Mouse (Mus musculus) embryonic facial prominence, embryonic 11.5 days (tissue): ENCODE results near the gene Zfp609. TPM values are rescaled to one million over a fixed set of nuclear protein-coding genes. Genes with fewer than 3 reads are reported as not detected.

Source experiments
- ATAC-seq: fragments of 200-750 bp; cut with Nextera tagmentation; replicated peaks from 2 replicates; pipeline ENCODE4 v1.8.0; 2017; ENCODE audit warnings: low read depth; ENCODE audit not compliant: insufficient number of reproducible peaks, low FRiP score, low TSS enrichment
- DNase-seq: peaks from one replicate; pipeline ENCODE4 v3.0.0-alpha.2; 2015; ENCODE audit warnings: low spot score
- H3K27ac ChIP-seq: fragments of 300-500 bp; sonication (generic); replicated peaks from 2 replicates; pipeline ENCODE4 v1.5.1; 2014; ENCODE audit warnings: mild to moderate bottlenecking, low read depth, low read length, control low read depth
- H3K27me3 ChIP-seq: fragments of 300-500 bp; sonication (generic); 2 replicates; pipeline ENCODE4 v1.6.1; 2014; ENCODE audit warnings: mild to moderate bottlenecking, low read length, moderate library complexity, mixed read lengths; ENCODE audit not compliant: control insufficient read depth, insufficient read depth
- H3K36me3 ChIP-seq: fragments of 300-500 bp; sonication (generic); replicated peaks from 2 replicates; pipeline ENCODE4 v1.6.1; 2014; ENCODE audit warnings: low read depth, mild to moderate bottlenecking, low read length, moderate library complexity, mixed read lengths; ENCODE audit not compliant: control insufficient read depth, insufficient read depth
- H3K4me1 ChIP-seq: fragments of 300-500 bp; sonication (generic); 2 replicates; pipeline ENCODE4 v1.6.1; 2014; ENCODE audit warnings: low read length, mixed read lengths; ENCODE audit not compliant: control insufficient read depth, insufficient read depth
- H3K4me2 ChIP-seq: fragments of 300-500 bp; sonication (generic); 2 replicates; pipeline ENCODE4 v1.6.1; 2014; ENCODE audit warnings: low read depth, mild to moderate bottlenecking, control low read depth, low read length, moderate library complexity
- H3K4me3 ChIP-seq: fragments of 300-500 bp; sonication (generic); 2 replicates; pipeline ENCODE4 v1.5.1; 2014; ENCODE audit warnings: low read depth, low read length, control low read depth
- H3K9ac ChIP-seq: fragments of 300-500 bp; sonication (generic); replicated peaks from 2 replicates; pipeline ENCODE4 v1.6.1; 2014; ENCODE audit warnings: mild to moderate bottlenecking, control low read depth, low read length
- H3K9me3 ChIP-seq: fragments of 300-500 bp; sonication (generic); replicated peaks from 2 replicates; pipeline ENCODE4 v1.6.1; 2016; ENCODE audit warnings: mild to moderate bottlenecking, low read length, inconsistent platforms, mixed read lengths; ENCODE audit not compliant: control insufficient read depth
- WGBS: fragments of 180-500 bp; shearing (Covaris S2); extraction: QIAGEN DNeasy Blood & Tissue Kit; methylation state at CpG from one replicate; pipeline ENCODE4 v1.1.7; 2014; 5-methylcytosine and 5-hydroxymethylcytosine counted together
- polyA plus RNA-seq: library from polyadenylated mRNA; unstranded; fragments of >200 nt; fragmentation: Nextera tagmentation; extraction: Ambion mirVana; gene quantifications from 2 replicates; pipeline ENCODE4 v1.2.1, GENCODE M21; 2014

The Zfp609 gene
- polyA plus RNA-seq, result 5.4 and 7.3 TPM in 2 replicates

DNA sequence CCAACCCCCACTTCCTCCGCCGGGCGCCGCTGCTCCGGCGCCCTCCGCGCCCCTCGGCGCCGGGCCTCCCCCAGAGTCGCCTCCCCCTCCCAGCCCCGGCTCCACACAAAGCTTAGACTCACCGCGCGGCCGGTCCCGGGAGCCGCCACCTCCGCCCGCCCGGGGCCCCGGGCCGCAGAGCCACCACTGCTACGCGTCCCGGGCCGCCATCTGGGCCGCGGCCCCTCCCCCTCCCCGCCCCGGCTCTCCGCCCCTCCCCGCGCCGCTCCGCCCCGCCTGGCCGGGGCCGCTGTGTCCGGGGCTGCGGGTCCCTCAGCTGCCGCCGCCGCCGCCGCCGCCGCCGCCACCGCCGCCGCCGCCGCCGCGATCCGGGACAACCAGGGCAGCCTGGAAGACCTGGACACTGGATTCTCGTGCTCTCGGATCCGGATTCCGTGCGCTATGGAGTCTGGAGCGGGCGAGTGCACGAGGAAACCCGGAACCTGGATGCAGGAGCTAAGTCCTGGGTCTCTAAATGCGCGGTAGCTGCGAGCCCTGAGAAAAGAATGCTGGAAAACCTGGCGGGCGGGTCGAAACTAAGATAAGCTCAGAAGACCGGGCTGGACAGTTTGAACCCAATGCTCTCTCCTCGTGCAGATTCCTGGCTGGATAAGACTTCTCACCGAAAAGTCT lies at the start of gene Zfp609:
Gene Zfp609 (minus strand): TSS at position 221 of the 672 bp plus-strand sequence.
- under 1% methylated on average over 34 of the region's 76 CpGs for WGBS
- Histone ChIP-seq H3K4me1 (peaks cover 7% of the 10 kb centered on the region; the same call in 1 of the 2 replicates), H3K9ac (peak within 1 kb of the TSS; percentile 98), H3K27ac (peak within 1 kb of the TSS; percentile 99), H3K4me3 (peak within 1 kb of the TSS; percentile 89), H3K27me3 (no peaks in the 10 kb centered on the region), H3K9me3 (no peaks in the 10 kb centered on the region), H3K4me2 (peak within 1 kb of the TSS; percentile 76), H3K36me3 (no peaks in the 10 kb centered on the region)
- peak; percentile 82 for ATAC-seq
- peak; percentile 99 for DNase-seq

- no peaks in the 10 kb centered on the region; the same call in 1 of the 2 replicates for H3K36me3 ChIP-seq
Measured at GRCm38 (mm10) chr9:65859656-65860055, 32.3 kb upstream of the Zfp609 start.

GRCm38 (mm10) chr9:65850203-65850602 lies 22.8 kb upstream of the Zfp609 start:
- DNase-seq, result peak; percentile 52
- no peak for ATAC-seq
- no peaks in the 10 kb centered on the region for H3K27me3 ChIP-seq
- no peak overlapping the region for H3K4me3 ChIP-seq
- H3K36me3 ChIP-seq, result no peaks in the 10 kb centered on the region
- H3K9ac ChIP-seq, result no peak overlapping the region
- no peak overlapping the region for H3K27ac ChIP-seq
- no peaks in the 10 kb centered on the region for H3K4me1 ChIP-seq
- WGBS, result 29% methylated on average over 1 of the region's 1 CpGs
- H3K4me2 ChIP-seq, result no peak overlapping the region
- no peaks in the 10 kb centered on the region for H3K9me3 ChIP-seq

More at GRCm38 (mm10) chr9:65859656-65860055, 32.3 kb upstream of the Zfp609 start:
- H3K27me3 ChIP-seq, result no peaks in the 10 kb centered on the region
- H3K9ac ChIP-seq, result no peak overlapping the region
- WGBS, result 79% methylated on average over 1 of the region's 1 CpGs
- H3K4me2 ChIP-seq, result no peak overlapping the region
- H3K4me1 ChIP-seq, result no peaks in the 10 kb centered on the region
- no peak overlapping the region for H3K4me3 ChIP-seq
- no peak overlapping the region for H3K27ac ChIP-seq
- DNase-seq, result no peak
- ATAC-seq, result no peak
- H3K9me3 ChIP-seq, result no peaks in the 10 kb centered on the region

DNA sequence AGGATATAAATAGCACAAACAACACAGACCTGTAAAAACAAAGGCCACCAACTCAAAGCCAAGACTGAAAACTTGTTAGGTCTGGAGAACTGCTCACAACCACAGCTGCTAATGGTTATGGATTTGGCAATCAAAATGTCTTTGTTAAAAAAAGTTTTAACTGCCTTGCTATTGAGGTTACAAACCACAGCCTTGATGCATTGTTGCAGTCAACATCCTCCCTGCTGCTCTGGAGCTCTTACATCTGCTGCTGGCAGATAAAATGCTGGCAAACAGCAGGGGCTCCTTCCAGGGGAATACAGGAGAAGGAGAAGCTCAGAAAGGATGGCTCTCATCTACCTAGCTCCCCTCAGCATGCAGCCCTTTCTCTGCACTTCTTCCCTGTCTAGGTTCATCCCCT lies 20.8 kb upstream of the Zfp609 start:
- no peak overlapping the region for H3K4me2 ChIP-seq
- DNase-seq, result no peak
- H3K36me3 ChIP-seq, result no peaks in the 10 kb centered on the region
- H3K9me3 ChIP-seq, result no peaks in the 10 kb centered on the region
- H3K4me3 ChIP-seq, result no peak overlapping the region
- no peaks in the 10 kb centered on the region for H3K4me1 ChIP-seq
- H3K9ac ChIP-seq, result no peak overlapping the region
- no peak overlapping the region for H3K27ac ChIP-seq
- no peak for ATAC-seq
- no peaks in the 10 kb centered on the region for H3K27me3 ChIP-seq

DNA sequence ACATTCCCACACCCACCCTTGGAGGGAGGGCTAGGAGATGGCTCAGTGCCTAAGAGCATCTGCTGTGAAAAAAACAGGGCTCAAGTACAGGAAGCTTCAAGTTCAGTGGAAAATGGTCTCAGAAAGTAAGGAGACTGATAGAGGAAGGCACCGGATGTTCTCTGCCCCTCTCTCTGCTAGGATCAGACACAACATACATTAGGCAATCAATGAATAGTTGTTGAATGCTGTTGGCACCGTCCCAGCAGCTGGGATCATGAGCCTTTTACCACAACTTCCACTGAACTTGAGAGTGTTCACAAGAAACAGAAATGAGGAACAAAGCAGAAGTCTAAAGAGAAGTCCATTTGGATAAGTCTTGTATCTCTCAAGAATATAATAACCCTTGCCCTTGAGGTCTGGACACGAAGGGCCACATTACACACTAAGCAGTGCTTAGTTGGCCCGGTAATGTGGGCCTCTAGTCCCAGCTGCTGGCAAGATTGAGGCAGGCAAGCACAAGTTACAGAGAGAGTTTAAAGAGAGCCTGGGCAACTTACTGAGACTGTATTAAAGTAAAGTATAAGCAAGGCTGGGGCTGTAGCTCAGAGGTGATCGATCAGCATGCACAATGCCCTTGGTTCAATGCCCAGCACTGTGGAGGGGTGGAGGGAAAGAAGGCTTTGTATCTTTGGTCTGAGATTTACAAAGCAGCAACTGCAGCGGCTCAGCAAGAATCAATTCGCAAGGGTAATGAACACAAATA lies 17.2 kb upstream of the Zfp609 start:
- Histone ChIP-seq H3K27me3 (no peaks in the 10 kb centered on the region), H3K4me3 (no peak overlapping the region), H3K4me2 (no peak overlapping the region), H3K27ac (no peak overlapping the region), H3K9ac (no peak overlapping the region), H3K4me1 (no peaks in the 10 kb centered on the region), H3K36me3 (no peaks in the 10 kb centered on the region), H3K9me3 (no peaks in the 10 kb centered on the region)
- 84% methylated on average over 7 of the region's 7 CpGs for WGBS
- ATAC-seq (no peak), DNase-seq (no peak)

DNA sequence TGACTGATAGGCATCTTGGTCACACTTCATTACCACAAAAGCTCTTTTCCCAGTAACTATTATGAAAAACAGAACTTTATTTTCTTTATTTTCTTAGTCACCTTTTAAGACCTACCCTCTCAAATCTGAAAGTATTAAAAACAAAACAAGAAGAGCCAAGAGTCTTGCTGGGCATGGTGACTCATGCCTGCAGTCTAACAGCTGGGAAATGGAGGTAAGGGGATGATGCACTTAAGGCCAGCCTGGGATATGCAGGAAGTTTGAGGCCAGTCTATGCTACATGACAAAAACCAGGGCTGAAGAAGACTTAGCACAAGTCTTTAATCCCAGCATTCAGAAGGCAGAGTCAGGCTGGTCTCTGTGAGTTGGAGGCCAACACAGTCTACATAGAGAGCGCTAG lies 12.5 kb upstream of the Zfp609 start:
- H3K36me3 ChIP-seq, result no peaks in the 10 kb centered on the region
- DNase-seq, result no peak
- H3K27ac ChIP-seq, result no peak overlapping the region
- no peak overlapping the region for H3K4me2 ChIP-seq
- no peaks in the 10 kb centered on the region for H3K4me1 ChIP-seq
- H3K27me3 ChIP-seq, result no peaks in the 10 kb centered on the region
- no peaks in the 10 kb centered on the region for H3K9me3 ChIP-seq
- ATAC-seq, result no peak
- H3K9ac ChIP-seq, result no peak overlapping the region
- 97% methylated on average over 1 of the region's 1 CpGs for WGBS
- no peak overlapping the region for H3K4me3 ChIP-seq

GRCm38 (mm10) chr9:65836916-65837315 lies 9.6 kb upstream of the Zfp609 start:
- Histone ChIP-seq H3K27ac (no peak overlapping the region), H3K27me3 (no peaks in the 10 kb centered on the region), H3K4me1 (no peaks in the 10 kb centered on the region), H3K36me3 (no peaks in the 10 kb centered on the region), H3K4me2 (no peak overlapping the region), H3K9me3 (no peaks in the 10 kb centered on the region), H3K9ac (no peak overlapping the region), H3K4me3 (no peak overlapping the region)
- no peak for DNase-seq
- no peak for ATAC-seq

GRCm38 (mm10) chr9:65834628-65835354 lies 7.4 kb upstream of the Zfp609 start:
- Histone ChIP-seq H3K27me3 (no peaks in the 10 kb centered on the region), H3K27ac (no peak overlapping the region), H3K4me2 (no peak overlapping the region), H3K4me3 (no peak overlapping the region), H3K9me3 (no peaks in the 10 kb centered on the region), H3K4me1 (no peaks in the 10 kb centered on the region), H3K9ac (no peak overlapping the region), H3K36me3 (no peaks in the 10 kb centered on the region)
- ATAC-seq (no peak), DNase-seq (no peak)
- WGBS, result 81% methylated on average over 10 of the region's 10 CpGs
